Mouse (Mus musculus): Measurements from ENCODE around the gene 4921536K21Rik. TPM values are rescaled to one million over a fixed set of nuclear protein-coding genes. Genes with fewer than 3 reads are reported as not detected.

The 4921536K21Rik gene
- polyA plus RNA-seq (2014; fragmentation: Nextera tagmentation; extraction: Ambion mirVana): 0.33 and 0.47 TPM in 2 replicates

DNA sequence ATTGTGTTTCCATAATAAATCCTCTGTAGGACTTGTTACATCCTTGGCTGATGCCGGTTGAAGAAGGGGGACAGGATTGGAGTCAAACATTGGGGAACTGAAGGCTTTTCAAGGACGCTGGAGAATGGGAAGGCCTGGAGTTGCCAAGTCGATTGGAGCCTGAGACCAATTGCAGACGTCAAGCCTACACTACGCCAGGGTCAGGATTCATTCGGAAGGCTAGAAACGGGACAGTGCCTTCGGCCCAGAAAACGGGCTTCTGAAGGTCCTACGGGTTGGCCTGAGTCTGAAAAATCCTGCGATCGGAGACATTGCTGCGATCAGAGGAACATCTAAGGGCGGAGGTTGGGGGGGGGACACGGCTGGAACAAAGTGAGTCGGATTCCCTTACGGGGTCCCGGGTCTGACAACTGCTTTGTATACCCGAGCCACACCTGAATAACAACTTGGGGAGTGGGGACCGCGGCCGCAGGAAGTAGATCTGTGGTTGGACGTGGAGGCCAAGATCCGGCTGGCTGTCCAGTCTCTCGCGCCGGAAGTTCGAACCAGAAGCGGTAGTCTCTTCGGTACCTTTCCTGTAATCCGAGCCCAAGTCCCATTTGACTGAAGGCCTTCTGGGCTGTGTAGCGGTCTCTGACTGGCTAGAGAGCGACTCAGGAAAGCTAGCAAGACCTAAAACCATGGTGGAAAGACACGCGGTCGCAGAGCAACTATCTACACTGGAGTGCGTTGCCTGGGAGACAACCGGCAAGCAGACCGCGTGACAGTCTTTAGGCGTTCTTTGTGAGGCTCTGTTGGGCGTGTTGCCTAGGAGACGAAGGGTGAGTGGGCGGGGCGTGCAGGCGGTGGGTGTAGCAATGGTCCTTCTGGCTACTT is at the start of gene 4921536K21Rik, which contains the start of gene Dusp18:
Gene 4921536K21Rik, minus strand, starts transcription at position 693 of the 876 bp plus-strand sequence.
Gene Dusp18, plus strand, starts transcription at position 835 of the 876 bp plus-strand sequence.
- peak; percentile 92 for ATAC-seq (ENCODE audit: insufficient number of reproducible peaks, low FRiP score, low TSS enrichment, low read depth)
- peak; percentile 97 for DNase-seq (ENCODE audit: low spot score)
- peak within 1 kb of the TSS; percentile 70 for H3K9ac ChIP-seq (ENCODE audit: low read length)
- 2% methylated on average over 46 of the region's 46 CpGs for WGBS
- 0 out of 2 replicates have a peak, but pooled peaks cover 2% of the 10 kb centered on the region for H3K36me3 ChIP-seq (ENCODE audit: control insufficient read depth, insufficient read depth, low read length)
- H3K27ac ChIP-seq (replicated peaks; ENCODE audit: low read depth, low read length): peak within 1 kb of the TSS; percentile 90
- H3K4me1 ChIP-seq (ENCODE audit: control insufficient read depth, insufficient read depth, low read length): no peaks in the 10 kb centered on the region
- no peaks in the 10 kb centered on the region for H3K27me3 ChIP-seq (ENCODE audit: control insufficient read depth, insufficient read depth, low read length)
- H3K4me3 ChIP-seq (ENCODE audit: low read depth, low read length): peak within 1 kb of the TSS; percentile 45
- H3K9me3 ChIP-seq (ENCODE audit: control insufficient read depth, low read length): no peaks in the 10 kb centered on the region
- peak within 1 kb of the TSS; percentile 70 for H3K4me2 ChIP-seq (ENCODE audit: low read depth, severe bottlenecking)

- Histone ChIP-seq H3K4me3 (ENCODE audit: low read depth, low read length) (no peak overlapping the region), H3K27ac (replicated peaks; ENCODE audit: low read depth, low read length) (no peak overlapping the region), H3K27me3 (ENCODE audit: control insufficient read depth, insufficient read depth, low read length) (no peaks in the 10 kb centered on the region), H3K4me1 (ENCODE audit: control insufficient read depth, insufficient read depth, low read length) (no peaks in the 10 kb centered on the region), H3K9me3 (ENCODE audit: control insufficient read depth, low read length) (no peaks in the 10 kb centered on the region), H3K9ac (ENCODE audit: low read length) (no peak overlapping the region), H3K36me3 (ENCODE audit: control insufficient read depth, insufficient read depth, low read length) (no peaks in the 10 kb centered on the region), H3K4me2 (ENCODE audit: low read depth, severe bottlenecking) (no peak overlapping the region)
- 89% methylated on average over 7 of the region's 7 CpGs for WGBS
- no peak for ATAC-seq (ENCODE audit: insufficient number of reproducible peaks, low FRiP score, low TSS enrichment, low read depth)
- DNase-seq (ENCODE audit: low spot score): no peak
Measured at GRCm38 (mm10) chr11:3941371-3941770, 46.5 kb upstream of the 4921536K21Rik start.

DNA sequence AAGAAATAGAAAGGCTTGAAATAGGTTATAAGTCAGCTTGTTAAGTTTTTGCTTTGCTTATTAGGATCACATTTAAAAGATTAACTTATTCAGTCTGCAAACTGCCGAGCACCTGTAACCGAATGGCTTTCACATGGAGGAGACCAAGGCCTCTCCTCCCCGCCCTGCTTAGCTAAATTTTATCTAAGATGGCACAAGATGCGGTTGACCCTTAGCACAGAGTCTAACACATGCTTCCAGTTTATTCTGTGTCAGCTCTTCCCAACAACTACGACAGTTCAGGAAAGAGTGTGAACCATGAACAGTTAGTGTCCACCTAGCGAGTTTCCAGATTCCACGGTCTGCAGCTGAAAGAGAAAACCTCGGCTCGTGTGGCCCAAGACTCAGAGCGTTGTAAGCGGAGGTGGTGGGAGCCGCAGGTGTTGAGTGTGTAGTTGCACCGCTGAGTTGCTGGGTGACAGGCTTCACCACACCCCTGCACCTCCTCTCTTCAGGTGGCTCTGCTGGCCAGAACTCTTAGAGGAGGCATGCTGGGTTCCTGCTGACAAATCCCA is 42.5 kb upstream of the 4921536K21Rik start:
- H3K36me3 ChIP-seq (ENCODE audit: control insufficient read depth, insufficient read depth, low read length): no peaks in the 10 kb centered on the region
- no peak for ATAC-seq (ENCODE audit: insufficient number of reproducible peaks, low FRiP score, low TSS enrichment, low read depth)
- 77% methylated on average over 13 of the region's 13 CpGs for WGBS

DNA sequence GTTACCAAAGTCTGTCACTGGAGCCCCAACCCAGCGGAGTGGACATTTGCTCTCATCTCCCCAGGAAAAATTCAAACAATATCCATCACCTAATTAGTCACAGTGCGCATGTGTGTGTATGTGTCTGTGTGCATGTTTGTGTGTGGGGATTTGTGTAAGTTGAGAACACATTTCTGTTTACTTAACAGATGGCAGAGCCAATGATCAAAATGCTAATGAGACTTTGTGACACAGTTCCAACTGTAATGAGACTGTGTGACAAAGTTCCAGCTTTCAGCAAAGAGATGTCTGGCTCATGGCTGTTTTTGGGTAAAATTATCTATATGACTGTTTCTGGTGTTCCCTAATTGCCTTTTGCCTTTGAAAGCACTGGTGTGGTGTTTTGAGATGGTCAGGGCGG is 41.4 kb upstream of the 4921536K21Rik start:
- Histone ChIP-seq H3K4me3 (ENCODE audit: low read depth, low read length) (no peak overlapping the region), H3K27ac (replicated peaks; ENCODE audit: low read depth, low read length) (no peak overlapping the region), H3K4me2 (ENCODE audit: low read depth, severe bottlenecking) (no peak overlapping the region), H3K27me3 (ENCODE audit: control insufficient read depth, insufficient read depth, low read length) (no peaks in the 10 kb centered on the region), H3K9me3 (ENCODE audit: control insufficient read depth, low read length) (no peaks in the 10 kb centered on the region), H3K4me1 (ENCODE audit: control insufficient read depth, insufficient read depth, low read length) (peaks cover 1% of the 10 kb centered on the region), H3K36me3 (ENCODE audit: control insufficient read depth, insufficient read depth, low read length) (no peaks in the 10 kb centered on the region), H3K9ac (ENCODE audit: low read length) (no peak overlapping the region)
- DNase-seq (ENCODE audit: low spot score) (no peak), ATAC-seq (ENCODE audit: insufficient number of reproducible peaks, low FRiP score, low TSS enrichment, low read depth) (no peak)
- 77% methylated on average over 3 of the region's 3 CpGs for WGBS

More for the DNA sequence above, 42.5 kb upstream of the 4921536K21Rik start:
- Histone ChIP-seq H3K4me3 (ENCODE audit: low read depth, low read length) (no peak overlapping the region), H3K4me2 (ENCODE audit: low read depth, severe bottlenecking) (no peak overlapping the region), H3K9me3 (ENCODE audit: control insufficient read depth, low read length) (no peaks in the 10 kb centered on the region), H3K4me1 (ENCODE audit: control insufficient read depth, insufficient read depth, low read length) (no peaks in the 10 kb centered on the region), H3K27ac (replicated peaks; ENCODE audit: low read depth, low read length) (no peak overlapping the region), H3K27me3 (ENCODE audit: control insufficient read depth, insufficient read depth, low read length) (no peaks in the 10 kb centered on the region), H3K9ac (ENCODE audit: low read length) (no peak overlapping the region)
- no peak for DNase-seq (ENCODE audit: low spot score)

GRCm38 (mm10) chr11:3935135-3935534 is 40.2 kb upstream of the 4921536K21Rik start:
- 76% methylated on average over 4 of the region's 4 CpGs for WGBS
- no peak for ATAC-seq (ENCODE audit: insufficient number of reproducible peaks, low FRiP score, low TSS enrichment, low read depth)

GRCm38 (mm10) chr11:3933756-3934285 is 38.9 kb upstream of the 4921536K21Rik start:
- Histone ChIP-seq H3K9ac (ENCODE audit: low read length) (no peak overlapping the region), H3K4me3 (ENCODE audit: low read depth, low read length) (no peak overlapping the region), H3K4me2 (ENCODE audit: low read depth, severe bottlenecking) (no peak overlapping the region), H3K27me3 (ENCODE audit: control insufficient read depth, insufficient read depth, low read length) (no peaks in the 10 kb centered on the region), H3K9me3 (ENCODE audit: control insufficient read depth, low read length) (no peaks in the 10 kb centered on the region), H3K27ac (replicated peaks; ENCODE audit: low read depth, low read length) (no peak overlapping the region), H3K4me1 (ENCODE audit: control insufficient read depth, insufficient read depth, low read length) (peaks cover 4% of the 10 kb centered on the region), H3K36me3 (ENCODE audit: control insufficient read depth, insufficient read depth, low read length) (no peaks in the 10 kb centered on the region)
- ATAC-seq (ENCODE audit: insufficient number of reproducible peaks, low FRiP score, low TSS enrichment, low read depth) (no peak), DNase-seq (ENCODE audit: low spot score) (no peak)
- 89% methylated on average over 9 of the region's 9 CpGs for WGBS

More at GRCm38 (mm10) chr11:3935135-3935534, 40.2 kb upstream of the 4921536K21Rik start:
- H3K36me3 ChIP-seq (ENCODE audit: control insufficient read depth, insufficient read depth, low read length): no peaks in the 10 kb centered on the region
- H3K9ac ChIP-seq (ENCODE audit: low read length): no peak overlapping the region; the same call in 1 of the 2 replicates
- no peak overlapping the region for H3K4me2 ChIP-seq (ENCODE audit: low read depth, severe bottlenecking)
- H3K4me1 ChIP-seq (ENCODE audit: control insufficient read depth, insufficient read depth, low read length): peaks cover 4% of the 10 kb centered on the region
- H3K27me3 ChIP-seq (ENCODE audit: control insufficient read depth, insufficient read depth, low read length): no peaks in the 10 kb centered on the region
- no peaks in the 10 kb centered on the region for H3K9me3 ChIP-seq (ENCODE audit: control insufficient read depth, low read length)
- DNase-seq (ENCODE audit: low spot score): no peak
- H3K27ac ChIP-seq (replicated peaks; ENCODE audit: low read depth, low read length): no peak overlapping the region
- H3K4me3 ChIP-seq (ENCODE audit: low read depth, low read length): no peak overlapping the region

DNA sequence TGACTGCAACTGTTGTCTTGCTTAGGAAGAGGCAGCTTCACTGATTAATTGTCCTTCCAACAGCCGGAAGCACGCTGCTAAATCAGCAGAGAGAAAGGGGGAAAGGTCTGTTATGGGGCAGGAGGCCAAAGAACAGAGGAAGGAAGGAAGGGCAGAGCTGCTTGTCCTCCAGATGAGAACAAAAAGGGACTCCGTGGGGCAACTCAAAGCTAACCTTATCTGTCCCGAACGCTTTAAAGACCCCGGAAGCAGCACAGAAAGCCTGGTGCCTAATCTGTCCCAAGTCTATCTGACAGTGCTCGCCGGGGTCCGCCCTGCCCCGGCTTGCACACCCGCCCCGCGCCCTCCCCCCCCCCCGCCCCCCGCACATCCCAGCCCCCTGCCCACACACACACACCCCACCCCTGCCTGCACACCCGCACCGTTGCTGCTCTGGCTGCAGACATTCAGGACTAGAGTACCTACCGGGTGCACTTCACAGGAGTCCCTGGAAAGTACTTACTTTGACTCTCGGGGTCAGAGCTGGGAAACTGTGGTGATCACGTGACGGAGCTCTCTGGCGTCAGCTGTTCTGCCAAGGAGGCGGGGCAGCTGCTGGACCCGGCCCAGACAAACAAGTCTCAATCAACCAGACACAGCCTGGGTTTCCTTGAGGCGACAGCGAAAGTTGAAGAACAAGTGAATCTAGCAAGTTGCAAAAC is 36.8 kb upstream of the 4921536K21Rik start, which contains the start of gene Tcn2:
Gene Tcn2, minus strand, starts transcription at position 649 of the 701 bp plus-strand sequence.
- peak; percentile 81 for ATAC-seq (ENCODE audit: insufficient number of reproducible peaks, low FRiP score, low TSS enrichment, low read depth)
- Histone ChIP-seq H3K27me3 (ENCODE audit: control insufficient read depth, insufficient read depth, low read length) (no peaks in the 10 kb centered on the region), H3K4me1 (ENCODE audit: control insufficient read depth, insufficient read depth, low read length) (peaks cover 4% of the 10 kb centered on the region), H3K4me2 (ENCODE audit: low read depth, severe bottlenecking) (peak within 1 kb of the TSS; percentile 66), H3K27ac (replicated peaks; ENCODE audit: low read depth, low read length) (no peak within 1 kb of the TSS), H3K36me3 (ENCODE audit: control insufficient read depth, insufficient read depth, low read length) (no peaks in the 10 kb centered on the region), H3K9ac (ENCODE audit: low read length) (peak within 1 kb of the TSS; percentile 50), H3K9me3 (ENCODE audit: control insufficient read depth, low read length) (no peaks in the 10 kb centered on the region), H3K4me3 (ENCODE audit: low read depth, low read length) (peak within 1 kb of the TSS; percentile 49)
- DNase-seq (ENCODE audit: low spot score): peak; percentile 87
- under 1% methylated on average over 24 of the region's 26 CpGs for WGBS

DNA sequence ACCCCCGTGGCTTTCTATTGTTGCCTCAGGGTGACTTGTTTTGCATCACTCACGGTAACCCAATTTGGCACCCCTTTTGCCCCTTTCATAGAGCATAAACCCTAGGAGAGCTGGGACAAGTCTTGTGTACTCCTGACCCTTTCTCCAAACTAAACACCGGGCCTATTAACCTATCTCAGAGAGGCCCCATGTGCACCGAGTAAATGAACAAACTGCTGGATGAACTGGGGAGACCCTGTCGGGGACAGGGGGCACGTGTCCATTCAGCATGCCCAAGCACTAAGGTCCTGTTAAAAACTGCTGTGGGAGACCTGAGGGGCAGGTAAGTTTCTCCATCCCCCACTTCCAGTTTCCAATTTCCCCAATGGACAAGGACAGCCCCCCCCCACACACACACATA is 36.0 kb upstream of the 4921536K21Rik start:
- Histone ChIP-seq H3K36me3 (ENCODE audit: control insufficient read depth, insufficient read depth, low read length) (no peaks in the 10 kb centered on the region), H3K9ac (ENCODE audit: low read length) (no peak overlapping the region), H3K4me2 (ENCODE audit: low read depth, severe bottlenecking) (peak overlapping the region; percentile 66), H3K27ac (replicated peaks; ENCODE audit: low read depth, low read length) (no peak overlapping the region), H3K27me3 (ENCODE audit: control insufficient read depth, insufficient read depth, low read length) (no peaks in the 10 kb centered on the region), H3K9me3 (ENCODE audit: control insufficient read depth, low read length) (no peaks in the 10 kb centered on the region), H3K4me3 (ENCODE audit: low read depth, low read length) (peak overlapping the region; percentile 49), H3K4me1 (ENCODE audit: control insufficient read depth, insufficient read depth, low read length) (peaks cover 4% of the 10 kb centered on the region)
- 27% methylated on average over 6 of the region's 6 CpGs for WGBS
- DNase-seq (ENCODE audit: low spot score): no peak
- no peak for ATAC-seq (ENCODE audit: insufficient number of reproducible peaks, low FRiP score, low TSS enrichment, low read depth)
